Mouse (Mus musculus) stomach, postnatal 0 days (tissue): ENCODE results near the gene Ttc23. TPM values are rescaled to one million over a fixed set of nuclear protein-coding genes. Genes with fewer than 3 reads are reported as not detected.
A peak's percentile ranks its signal among the peaks of the same experiment; 100 is the strongest.

Experiments
- ATAC-seq: fragments of 200-750 bp; cut with Nextera tagmentation; 2 replicates; pipeline ENCODE4 v1.8.0; 2017; ENCODE audit not compliant: low FRiP score, low TSS enrichment
- DNase-seq: peaks from one replicate; pipeline ENCODE4 v3.0.0-alpha.2; 2016; ENCODE audit warnings: low spot score
- H3K27ac ChIP-seq: fragments of 300-500 bp; sonication (generic); replicated peaks from 2 replicates; pipeline ENCODE4 v1.5.1; 2014; ENCODE audit warnings: mild to moderate bottlenecking, control low read depth
- H3K27me3 ChIP-seq: fragments of 300-500 bp; sonication (generic); 2 replicates; pipeline ENCODE4 v1.6.1; 2014; ENCODE audit warnings: low read length; ENCODE audit not compliant: control insufficient read depth, insufficient read depth
- H3K36me3 ChIP-seq: fragments of 300-500 bp; sonication (generic); 2 replicates; pipeline ENCODE4 v1.6.1; 2014; ENCODE audit warnings: low read length, mixed read lengths; ENCODE audit not compliant: control insufficient read depth, insufficient read depth
- H3K4me1 ChIP-seq: fragments of 300-500 bp; sonication (generic); replicated peaks from 2 replicates; pipeline ENCODE4 v1.6.1; 2014; ENCODE audit warnings: antibody characterized with exemption; ENCODE audit not compliant: control insufficient read depth, insufficient read depth
- H3K4me2 ChIP-seq: fragments of 300-500 bp; sonication (generic); replicated peaks from 2 replicates; pipeline ENCODE4 v1.6.1; 2014; ENCODE audit warnings: low read depth, mild to moderate bottlenecking, control low read depth, moderate library complexity
- H3K4me3 ChIP-seq: fragments of 300-500 bp; sonication (generic); 2 replicates; pipeline ENCODE4 v1.5.1; 2014; ENCODE audit warnings: low read depth, low read length, control low read depth
- H3K9ac ChIP-seq: fragments of 300-500 bp; sonication (generic); 2 replicates; pipeline ENCODE4 v1.6.1; 2014; ENCODE audit warnings: mild to moderate bottlenecking, low read length, control low read depth, mixed read lengths
- H3K9me3 ChIP-seq: fragments of 300-500 bp; sonication (generic); 2 replicates; pipeline ENCODE4 v1.6.1; 2016; ENCODE audit warnings: low read length; ENCODE audit not compliant: control insufficient read depth
- CTCF ChIP-seq: IDR thresholded peaks from 2 replicates; pipeline ENCODE4 v1.5.1; 2016; ENCODE audit warnings: antibody characterized with exemption, low read depth, mild to moderate bottlenecking, moderate library complexity
- EP300 ChIP-seq: optimal IDR thresholded peaks from 2 replicates; pipeline ENCODE3; 2016; ENCODE audit warnings: antibody characterized with exemption
- WGBS: fragments of 180-500 bp; shearing (Covaris S2); extraction: QIAGEN DNeasy Blood & Tissue Kit; methylation state at CpG from one replicate; pipeline ENCODE4 v1.1.7; 2014; 5-methylcytosine and 5-hydroxymethylcytosine counted together
- polyA plus RNA-seq: library from polyadenylated mRNA; unstranded; fragments of >200 nt; fragmentation: Nextera tagmentation; extraction: Ambion mirVana; gene quantifications from 2 replicates; pipeline ENCODE4 v1.2.1, GENCODE M21; 2015

Gene Ttc23
- polyA plus RNA-seq, 1 experiment from 2014 or later = 12.6 TPM

- no peak for TF ChIP-seq EP300
- TF ChIP-seq CTCF = no peak
- Histone ChIP-seq H3K36me3 (peaks cover 5% of the 10 kb centered on the region; the same call in 1 of the 2 replicates), H3K4me2 (no peak overlapping the region), H3K27me3 (no peaks in the 10 kb centered on the region), H3K4me1 (no peaks in the 10 kb centered on the region), H3K27ac (no peak overlapping the region), H3K4me3 (no peak overlapping the region), H3K9me3 (no peaks in the 10 kb centered on the region), H3K9ac (no peak overlapping the region)
- DNase-seq (no peak), ATAC-seq (no peak)
- 59% methylated on average over 3 of the region's 3 CpGs for WGBS
These were observed 44.9 kb downstream of the Ttc23 start for GRCm38 (mm10) chr7:67692141-67692540.

- Histone ChIP-seq H3K27ac (no peak overlapping the region), H3K4me2 (no peak overlapping the region), H3K27me3 (no peaks in the 10 kb centered on the region), H3K4me1 (no peaks in the 10 kb centered on the region), H3K9me3 (no peaks in the 10 kb centered on the region), H3K4me3 (no peak overlapping the region), H3K36me3 (peaks cover 5% of the 10 kb centered on the region; the same call in 1 of the 2 replicates), H3K9ac (no peak overlapping the region)
- DNase-seq (no peak), ATAC-seq (no peak; the same call in 1 of the 2 replicates)
- no peak for TF ChIP-seq CTCF
- TF ChIP-seq EP300 = no peak
- 91% methylated on average over 23 of the region's 23 CpGs for WGBS
These were observed 45.8 kb downstream of the Ttc23 start for GRCm38 (mm10) chr7:67692791-67693538.

DNA sequence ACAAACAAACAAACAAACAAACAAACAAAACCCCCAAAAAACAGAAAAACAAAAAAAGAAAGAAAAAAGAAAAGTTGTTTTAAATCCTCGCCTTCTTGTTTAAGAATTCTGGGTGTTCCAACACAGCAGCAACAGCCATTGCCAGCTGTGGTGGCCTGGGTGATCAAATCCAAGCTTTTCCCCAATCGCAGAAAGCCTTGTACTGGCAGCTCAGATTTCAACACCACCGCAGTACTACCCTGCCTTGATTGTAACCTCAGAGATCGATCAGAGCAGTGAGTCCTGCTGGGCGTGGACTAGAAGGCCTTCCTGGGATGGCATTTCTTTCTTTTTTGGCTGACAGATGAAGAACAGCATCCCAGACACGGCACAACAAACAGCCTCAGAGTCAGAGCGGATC lies 48.7 kb downstream of the Ttc23 start:
- H3K4me1 ChIP-seq = no peaks in the 10 kb centered on the region
- H3K4me2 ChIP-seq = no peak overlapping the region
- no peak overlapping the region for H3K4me3 ChIP-seq
- H3K9me3 ChIP-seq = no peaks in the 10 kb centered on the region
- 81% methylated on average over 7 of the region's 7 CpGs for WGBS
- DNase-seq = no peak
- no peak overlapping the region for H3K9ac ChIP-seq
- ATAC-seq = no peak
- TF ChIP-seq EP300 (no peak), CTCF (no peak)
- peaks cover 5% of the 10 kb centered on the region; the same call in 1 of the 2 replicates for H3K36me3 ChIP-seq
- no peak overlapping the region for H3K27ac ChIP-seq
- no peaks in the 10 kb centered on the region for H3K27me3 ChIP-seq

- Histone ChIP-seq H3K4me3 (no peak overlapping the region), H3K36me3 (peaks cover 2% of the 10 kb centered on the region; the same call in 1 of the 2 replicates), H3K9ac (no peak overlapping the region), H3K4me2 (no peak overlapping the region), H3K9me3 (no peaks in the 10 kb centered on the region), H3K27me3 (no peaks in the 10 kb centered on the region), H3K4me1 (no peaks in the 10 kb centered on the region), H3K27ac (no peak overlapping the region)
- WGBS = 83% methylated on average over 28 of the region's 28 CpGs
- DNase-seq (no peak), ATAC-seq (no peak)
- TF ChIP-seq EP300 = no peak
- no peak for TF ChIP-seq CTCF
These were observed 50.9 kb downstream of the Ttc23 start for GRCm38 (mm10) chr7:67697892-67698630.

- ATAC-seq (no peak), DNase-seq (no peak)
- H3K4me1 ChIP-seq = no peaks in the 10 kb centered on the region
- H3K9ac ChIP-seq = no peak overlapping the region
- H3K4me2 ChIP-seq = no peak overlapping the region
- H3K9me3 ChIP-seq = no peaks in the 10 kb centered on the region
- peaks cover 2% of the 10 kb centered on the region; the same call in 1 of the 2 replicates for H3K36me3 ChIP-seq
- TF ChIP-seq EP300 (no peak), CTCF (no peak)
- H3K4me3 ChIP-seq = no peak overlapping the region
- no peak overlapping the region for H3K27ac ChIP-seq
- no peaks in the 10 kb centered on the region for H3K27me3 ChIP-seq
- WGBS = 77% methylated on average over 4 of the region's 4 CpGs
These were observed 52.1 kb downstream of the Ttc23 start for GRCm38 (mm10) chr7:67699301-67699700.

DNA sequence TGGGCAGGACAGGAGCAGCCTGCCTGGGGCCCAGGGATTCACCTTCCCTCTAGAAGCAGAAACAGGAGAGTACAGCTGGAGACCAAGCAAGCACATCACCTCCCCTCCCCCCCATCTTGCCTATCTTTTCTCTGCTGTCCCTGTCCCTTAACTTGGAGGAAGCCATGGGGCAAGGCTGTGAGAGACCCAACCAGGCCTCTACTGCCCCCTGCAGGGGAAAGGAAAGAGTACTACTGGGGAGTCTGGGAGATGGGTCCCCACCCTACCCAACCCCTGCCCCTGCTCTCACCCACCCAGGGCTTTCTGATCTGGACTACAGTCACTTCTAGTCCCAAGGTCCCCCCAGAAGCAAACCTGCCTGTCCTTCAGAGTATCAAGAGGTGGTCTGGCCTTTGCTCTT lies 53.6 kb downstream of the Ttc23 start:
- Histone ChIP-seq H3K9ac (no peak overlapping the region), H3K27ac (peak overlapping the region; percentile 84), H3K36me3 (peaks cover 2% of the 10 kb centered on the region; the same call in 1 of the 2 replicates), H3K27me3 (no peaks in the 10 kb centered on the region), H3K4me2 (no peak overlapping the region), H3K4me1 (no peaks in the 10 kb centered on the region), H3K9me3 (no peaks in the 10 kb centered on the region), H3K4me3 (no peak overlapping the region)
- DNase-seq = peak; percentile 69
- peak; percentile 77 for TF ChIP-seq CTCF
- no peak for TF ChIP-seq EP300
- ATAC-seq = peak; percentile 68; the same call in 1 of the 2 replicates
